Mouse (Mus musculus) midbrain, embryonic 15.5 days (tissue): Measurements from ENCODE around the gene Naa50. TPM values are rescaled to one million over a fixed set of nuclear protein-coding genes. Genes with fewer than 3 reads are reported as not detected.

Experiments
- polyA plus RNA-seq: library from polyadenylated mRNA; unstranded; fragments of >200 nt; fragmentation: Nextera tagmentation; extraction: Ambion mirVana; gene quantifications from 2 replicates; pipeline ENCODE4 v1.2.1, GENCODE M21; 2015

Gene Naa50
- polyA plus RNA-seq, 1 experiment from 2014 or later: 60.8 TPM

Other genes with a start within 250 kb of the Naa50 start
- 17.2 and 18.1 TPM in 2 replicates for gene Qtrt2, start 213.0 kb upstream of the Naa50 start, polyA plus RNA-seq
- gene Zdhhc23, start 160.0 kb upstream of the Naa50 start, polyA plus RNA-seq: 3.3 and 3.7 TPM in 2 replicates
- 2.5 and 3.0 TPM in 2 replicates for gene Gramd1c, start 76.5 kb upstream of the Naa50 start, polyA plus RNA-seq
- 128 and 133 TPM in 2 replicates for gene Atp6v1a, start 125 bp upstream of the Naa50 start, polyA plus RNA-seq
- gene Usf3, start 33.4 kb downstream of the Naa50 start, polyA plus RNA-seq: 2.8 and 2.9 TPM in 2 replicates
- gene Sidt1, start 193.4 kb downstream of the Naa50 start, polyA plus RNA-seq: 12.3 and 14.3 TPM in 2 replicates
- 13.3 and 14.8 TPM in 2 replicates for gene Spice1, start 207.3 kb downstream of the Naa50 start, polyA plus RNA-seq